Mouse (Mus musculus) sigmoid colon, adult 10 weeks (tissue): ENCODE measurements around the gene Spin2e. TPM values are rescaled to one million over a fixed set of nuclear protein-coding genes. Genes with fewer than 3 reads are reported as not detected.

Experiments used
- polyA plus RNA-seq: library from polyadenylated mRNA; stranded (reverse); fragments of 350-450 nt; fragmentation: Illumina TruSeq; extraction: RNeasy Lipid Tissue Mini Kit (QIAGEN cat#74804); gene quantifications from one replicate; pipeline ENCODE4 v1.2.3, GENCODE M21; 2014; ENCODE audit warnings: low read depth, low replicate concordance

Gene Spin2e
- polyA plus RNA-seq = not detected

GRCm38 (mm10) chrX:31618820-31619219, at the start of gene Spin2e:
TSS of gene Spin2e (minus strand) at chrX:31618920.

GRCm38 (mm10) chrX:31574183-31574582, 44.5 kb downstream of the Spin2e start, which contains the start of gene Gm21883:
TSS of gene Gm21883 (minus strand) at chrX:31574283.

Other genes starting within 250 kb of the Spin2e start
- not detected for gene Btbd35f19, start 235.0 kb downstream of the Spin2e start, polyA plus RNA-seq
- not detected for gene Gm21883, start 44.6 kb downstream of the Spin2e start, polyA plus RNA-seq
- not detected for gene Btbd35f25, start 98.2 kb upstream of the Spin2e start, polyA plus RNA-seq